Mouse (Mus musculus): ENCODE data around the gene Cdrt4. TPM values are rescaled to one million over a fixed set of nuclear protein-coding genes. Genes with fewer than 3 reads are reported as not detected.

The Cdrt4 gene
- polyA plus RNA-seq, 1 experiment from 2014 or later, result not detected

DNA sequence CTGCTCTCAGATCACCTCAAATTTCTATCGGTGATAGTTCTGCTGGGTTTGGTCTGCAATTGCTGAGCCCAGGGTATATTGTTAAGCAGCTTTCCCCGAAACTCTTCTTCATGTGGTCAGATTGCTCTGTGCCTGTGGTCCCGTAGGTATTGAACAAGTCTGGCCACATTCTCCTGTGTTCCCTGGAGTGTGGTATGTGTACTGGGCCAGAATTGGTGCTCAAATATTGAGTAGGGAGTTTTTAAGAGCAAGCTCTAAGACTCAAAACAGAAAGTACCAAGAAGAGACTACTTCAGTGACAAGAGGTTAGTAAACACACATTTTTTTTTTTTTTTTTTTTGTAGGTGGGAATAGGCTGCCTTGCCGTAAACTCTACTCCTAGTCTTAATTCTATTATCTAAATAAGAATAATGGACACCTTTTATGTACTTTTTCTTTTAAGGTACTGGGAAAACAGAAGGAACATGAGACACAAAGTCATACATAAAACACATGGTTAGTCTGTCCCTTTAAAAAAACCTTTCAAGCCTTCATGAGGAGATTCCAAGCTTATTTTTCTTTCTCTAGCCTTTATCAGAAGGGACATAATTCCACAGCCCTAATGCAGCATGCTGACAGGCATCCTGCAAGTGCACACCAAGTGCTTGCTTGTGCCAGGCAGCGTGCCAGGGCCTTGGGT, 46.2 kb downstream of the Cdrt4 start:
- peak overlapping the region; percentile 52; the same call in 1 of the 2 replicates for H3K27ac ChIP-seq (ENCODE audit: low read length)
- no peak overlapping the region for H3K4me2 ChIP-seq (ENCODE audit: low read depth, low read length)
- no peaks in the 10 kb centered on the region for H3K36me3 ChIP-seq (ENCODE audit: control insufficient read depth, insufficient read depth, low read length)
- H3K4me3 ChIP-seq (ENCODE audit: low read length), result no peak overlapping the region
- no peaks in the 10 kb centered on the region for H3K9me3 ChIP-seq (ENCODE audit: control insufficient read depth, low read length)
- 0 out of 2 replicates have a peak, but pooled peaks have one; percentile 18 for ATAC-seq
- peaks cover 29% of the 10 kb centered on the region for H3K4me1 ChIP-seq (ENCODE audit: control insufficient read depth, insufficient read depth, low read length)
- 85% methylated on average over 5 of the region's 5 CpGs for WGBS
- H3K27me3 ChIP-seq (replicated peaks; ENCODE audit: control insufficient read depth, insufficient read depth, low read length), result no peaks in the 10 kb centered on the region
- no peak overlapping the region for H3K9ac ChIP-seq (ENCODE audit: low read depth, low read length)

DNA sequence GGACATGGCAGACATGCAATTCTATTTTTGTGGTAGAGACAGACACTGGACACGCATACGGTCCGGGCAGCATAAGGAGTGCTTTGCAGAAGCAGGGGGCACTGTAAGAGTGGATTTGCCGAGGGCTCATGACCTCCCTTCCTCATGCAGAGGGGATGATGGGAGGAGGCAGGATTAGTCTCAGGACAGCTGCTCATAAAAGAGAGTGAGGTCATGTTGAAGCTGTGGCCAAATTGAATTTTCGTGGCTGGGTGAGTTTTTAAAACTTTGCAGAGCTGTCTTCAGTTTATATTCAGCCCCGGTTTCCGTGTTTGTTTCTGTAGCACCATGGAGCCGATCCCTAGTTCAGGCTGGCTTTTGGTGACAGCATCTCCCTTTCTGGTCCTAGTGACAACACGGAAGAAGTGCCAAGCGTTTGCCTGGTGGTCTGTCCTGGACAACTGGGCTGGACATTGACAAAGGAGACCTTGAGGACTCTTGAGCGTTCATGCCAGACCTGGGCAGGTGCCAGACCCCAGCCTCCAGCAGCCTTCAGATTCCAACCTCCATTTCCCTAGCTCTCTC, 46.8 kb downstream of the Cdrt4 start:
- peak; percentile 44; the same call in 1 of the 2 replicates for ATAC-seq
- Histone ChIP-seq H3K36me3 (ENCODE audit: control insufficient read depth, insufficient read depth, low read length) (no peaks in the 10 kb centered on the region), H3K9me3 (ENCODE audit: control insufficient read depth, low read length) (no peaks in the 10 kb centered on the region), H3K4me2 (ENCODE audit: low read depth, low read length) (no peak overlapping the region), H3K4me1 (ENCODE audit: control insufficient read depth, insufficient read depth, low read length) (peaks cover 29% of the 10 kb centered on the region), H3K9ac (ENCODE audit: low read depth, low read length) (0 out of 2 replicates have a peak overlapping the region, but pooled peaks have one; percentile 19), H3K27ac (ENCODE audit: low read length) (peak overlapping the region; percentile 65), H3K27me3 (replicated peaks; ENCODE audit: control insufficient read depth, insufficient read depth, low read length) (no peaks in the 10 kb centered on the region), H3K4me3 (ENCODE audit: low read length) (no peak overlapping the region)
- 47% methylated on average over 11 of the region's 11 CpGs for WGBS

DNA sequence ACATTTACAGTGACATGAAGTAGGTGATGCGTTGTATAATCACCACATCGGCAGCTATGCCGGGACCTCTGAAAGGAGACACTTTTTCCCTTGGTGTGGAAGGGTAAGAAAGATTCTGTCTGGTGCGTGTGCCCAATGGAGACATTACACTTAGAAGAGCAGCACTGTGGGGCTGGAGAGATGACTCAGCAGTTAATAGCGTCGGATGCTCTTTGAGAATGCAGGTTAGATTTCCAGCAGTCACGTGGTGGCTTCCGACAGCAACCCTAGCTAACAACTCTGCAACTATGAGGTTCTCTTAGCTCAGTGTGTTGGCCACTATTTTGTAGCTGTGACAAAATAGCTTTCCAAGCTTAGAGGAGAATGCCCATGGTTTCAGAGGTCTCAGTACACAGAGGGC, 49.1 kb downstream of the Cdrt4 start:
- H3K9me3 ChIP-seq (ENCODE audit: control insufficient read depth, low read length), result no peaks in the 10 kb centered on the region
- H3K27ac ChIP-seq (ENCODE audit: low read length), result no peak overlapping the region
- WGBS, result 92% methylated on average over 8 of the region's 8 CpGs
- no peaks in the 10 kb centered on the region for H3K27me3 ChIP-seq (replicated peaks; ENCODE audit: control insufficient read depth, insufficient read depth, low read length)
- H3K4me2 ChIP-seq (ENCODE audit: low read depth, low read length), result no peak overlapping the region
- H3K4me3 ChIP-seq (ENCODE audit: low read length), result no peak overlapping the region
- H3K9ac ChIP-seq (ENCODE audit: low read depth, low read length), result no peak overlapping the region
- ATAC-seq, result no peak
- H3K4me1 ChIP-seq (ENCODE audit: control insufficient read depth, insufficient read depth, low read length), result peaks cover 32% of the 10 kb centered on the region
- H3K36me3 ChIP-seq (ENCODE audit: control insufficient read depth, insufficient read depth, low read length), result no peaks in the 10 kb centered on the region

DNA sequence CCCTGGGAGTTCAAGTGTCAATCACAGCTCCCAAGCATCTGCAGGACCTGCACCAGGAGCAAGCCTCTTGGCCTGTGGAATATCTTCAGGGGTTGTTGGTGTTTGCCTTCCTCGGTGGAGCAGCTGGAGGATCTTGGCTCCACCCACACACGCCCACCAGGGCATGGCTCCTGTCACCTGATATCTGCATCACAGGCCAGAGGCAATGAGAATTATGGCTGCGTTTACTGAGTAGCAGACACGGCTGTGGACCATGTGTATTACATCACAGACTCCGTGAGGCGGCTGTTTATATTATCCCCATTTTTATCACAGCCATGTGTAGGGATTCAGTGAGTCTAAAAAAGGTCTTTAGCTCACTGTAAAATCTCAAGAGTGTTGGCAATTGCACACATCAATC, 53.6 kb downstream of the Cdrt4 start:
- ATAC-seq, result peak; percentile 74
- no peak overlapping the region for H3K4me2 ChIP-seq (ENCODE audit: low read depth, low read length)
- H3K27ac ChIP-seq (ENCODE audit: low read length), result no peak overlapping the region
- WGBS, result 26% methylated on average over 6 of the region's 6 CpGs
- H3K36me3 ChIP-seq (ENCODE audit: control insufficient read depth, insufficient read depth, low read length), result no peaks in the 10 kb centered on the region
- H3K9ac ChIP-seq (ENCODE audit: low read depth, low read length), result no peak overlapping the region
- no peaks in the 10 kb centered on the region for H3K27me3 ChIP-seq (replicated peaks; ENCODE audit: control insufficient read depth, insufficient read depth, low read length)
- peaks cover 8% of the 10 kb centered on the region for H3K4me1 ChIP-seq (ENCODE audit: control insufficient read depth, insufficient read depth, low read length)
- no peak overlapping the region for H3K4me3 ChIP-seq (ENCODE audit: low read length)
- no peaks in the 10 kb centered on the region for H3K9me3 ChIP-seq (ENCODE audit: control insufficient read depth, low read length)

DNA sequence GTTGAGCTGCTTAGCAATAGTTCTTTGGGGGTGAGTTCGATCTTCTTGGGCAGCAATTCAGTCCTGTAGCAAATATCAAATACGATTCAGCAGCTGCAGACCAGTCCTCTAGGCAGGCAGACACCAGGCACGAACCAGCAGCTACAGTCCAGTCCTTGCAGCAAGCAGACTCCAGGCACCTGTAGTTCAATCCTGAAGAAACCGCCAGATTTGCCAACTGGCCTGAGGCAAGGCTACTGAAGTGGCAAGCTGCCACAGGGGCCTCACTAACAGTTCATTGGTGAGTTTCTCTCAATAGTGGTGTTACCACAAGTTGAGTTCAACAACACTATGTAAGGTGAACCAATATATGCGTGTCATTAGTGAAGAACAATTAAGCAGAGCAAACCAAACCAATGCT, 56.4 kb downstream of the Cdrt4 start:
- 89% methylated on average over 5 of the region's 5 CpGs for WGBS
- Histone ChIP-seq H3K9me3 (ENCODE audit: control insufficient read depth, low read length) (no peaks in the 10 kb centered on the region), H3K4me1 (ENCODE audit: control insufficient read depth, insufficient read depth, low read length) (peaks cover 8% of the 10 kb centered on the region), H3K36me3 (ENCODE audit: control insufficient read depth, insufficient read depth, low read length) (no peaks in the 10 kb centered on the region), H3K4me3 (ENCODE audit: low read length) (no peak overlapping the region), H3K27me3 (replicated peaks; ENCODE audit: control insufficient read depth, insufficient read depth, low read length) (no peaks in the 10 kb centered on the region), H3K4me2 (ENCODE audit: low read depth, low read length) (no peak overlapping the region), H3K9ac (ENCODE audit: low read depth, low read length) (no peak overlapping the region), H3K27ac (ENCODE audit: low read length) (no peak overlapping the region)
- no peak for ATAC-seq

DNA sequence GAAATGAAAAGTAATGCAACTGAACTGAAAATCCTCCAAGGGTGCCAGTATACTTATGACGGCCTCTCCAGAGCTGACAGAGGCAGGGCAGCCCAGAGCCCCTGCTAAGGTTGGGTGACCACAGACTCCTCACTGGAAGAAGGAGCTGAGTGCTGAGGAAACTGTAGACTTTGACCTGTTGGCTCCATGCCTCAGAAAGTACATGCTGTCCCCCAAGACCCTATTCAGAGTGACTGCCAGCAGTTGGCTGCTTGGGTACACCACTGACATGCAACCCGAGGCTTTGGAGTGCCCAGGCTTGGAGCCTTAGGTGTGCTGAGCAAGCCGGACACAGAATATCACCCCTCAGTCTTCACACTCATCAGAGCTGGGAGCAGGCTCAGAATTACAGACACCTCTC, 57.0 kb downstream of the Cdrt4 start:
- Histone ChIP-seq H3K27me3 (replicated peaks; ENCODE audit: control insufficient read depth, insufficient read depth, low read length) (no peaks in the 10 kb centered on the region), H3K4me3 (ENCODE audit: low read length) (no peak overlapping the region), H3K36me3 (ENCODE audit: control insufficient read depth, insufficient read depth, low read length) (no peaks in the 10 kb centered on the region), H3K9me3 (ENCODE audit: control insufficient read depth, low read length) (no peaks in the 10 kb centered on the region), H3K4me2 (ENCODE audit: low read depth, low read length) (no peak overlapping the region), H3K27ac (ENCODE audit: low read length) (no peak overlapping the region), H3K4me1 (ENCODE audit: control insufficient read depth, insufficient read depth, low read length) (peaks cover 8% of the 10 kb centered on the region), H3K9ac (ENCODE audit: low read depth, low read length) (no peak overlapping the region)
- WGBS, result 83% methylated on average over 3 of the region's 3 CpGs
- ATAC-seq, result no peak

DNA sequence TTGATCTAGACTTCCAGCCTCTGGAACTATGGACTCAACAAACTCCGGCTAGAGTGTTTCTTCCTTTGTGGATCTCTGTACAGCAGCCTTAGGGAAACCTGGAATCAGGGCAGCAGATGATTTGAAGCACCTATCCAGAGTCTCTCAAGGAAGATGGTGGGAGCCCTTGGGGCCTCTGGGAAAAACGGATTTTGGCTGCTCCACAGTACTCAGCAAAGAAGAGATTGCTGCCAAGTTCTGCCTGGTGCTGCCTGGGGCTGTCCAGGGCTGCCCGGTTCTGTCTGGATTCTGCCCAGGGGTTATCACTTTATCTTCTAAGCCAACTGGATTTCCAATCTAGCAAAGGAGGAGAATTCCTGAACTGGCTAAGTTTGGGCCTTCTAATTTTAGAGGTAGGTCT, 58.8 kb downstream of the Cdrt4 start:
- H3K9me3 ChIP-seq (ENCODE audit: control insufficient read depth, low read length), result no peaks in the 10 kb centered on the region
- ATAC-seq, result no peak
- no peaks in the 10 kb centered on the region for H3K36me3 ChIP-seq (ENCODE audit: control insufficient read depth, insufficient read depth, low read length)
- H3K4me1 ChIP-seq (ENCODE audit: control insufficient read depth, insufficient read depth, low read length), result peaks cover 4% of the 10 kb centered on the region
- no peak overlapping the region for H3K4me2 ChIP-seq (ENCODE audit: low read depth, low read length)
- WGBS, result 50% methylated on average over 3 of the region's 3 CpGs
- H3K27ac ChIP-seq (ENCODE audit: low read length), result no peak overlapping the region
- no peaks in the 10 kb centered on the region for H3K27me3 ChIP-seq (replicated peaks; ENCODE audit: control insufficient read depth, insufficient read depth, low read length)
- H3K9ac ChIP-seq (ENCODE audit: low read depth, low read length), result no peak overlapping the region
- no peak overlapping the region for H3K4me3 ChIP-seq (ENCODE audit: low read length)

DNA sequence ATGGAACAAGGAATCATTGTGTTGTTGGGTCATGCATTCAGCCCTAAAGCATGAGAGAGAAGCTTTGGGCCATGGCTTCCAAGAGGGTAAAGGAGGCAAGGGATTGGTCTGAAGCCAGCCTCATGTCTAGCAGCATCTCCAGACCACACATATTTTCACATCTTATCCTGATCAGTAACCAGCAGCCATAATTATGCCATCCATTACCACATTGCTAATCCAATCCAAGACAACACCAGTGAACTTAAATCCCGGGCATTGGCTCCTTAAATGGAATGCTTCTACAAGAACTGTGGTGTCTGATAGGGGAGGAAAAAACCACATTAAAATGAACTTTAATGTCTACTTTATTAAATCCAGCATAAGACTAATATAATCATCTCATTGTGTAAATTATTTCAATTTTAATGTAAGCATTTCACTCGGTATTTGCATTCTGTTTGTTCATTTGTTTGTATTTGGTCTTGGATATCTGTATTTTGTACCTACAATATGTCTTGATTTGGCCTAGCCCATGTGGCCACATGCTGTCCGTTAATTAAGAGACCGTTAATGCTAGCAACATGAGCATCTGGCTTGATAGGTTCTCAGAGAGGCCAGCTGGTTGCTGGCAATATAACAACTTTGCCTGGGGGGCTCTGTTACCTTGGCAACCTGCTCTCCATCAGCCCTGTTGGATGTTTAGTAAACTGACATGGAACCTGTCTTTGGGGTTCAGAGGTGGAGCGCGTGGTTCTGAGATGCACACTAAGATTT, 66.5 kb downstream of the Cdrt4 start:
- 79% methylated on average over 6 of the region's 6 CpGs for WGBS
- Histone ChIP-seq H3K4me1 (ENCODE audit: control insufficient read depth, insufficient read depth, low read length) (no peaks in the 10 kb centered on the region; the same call in 1 of the 2 replicates), H3K9me3 (ENCODE audit: control insufficient read depth, low read length) (no peaks in the 10 kb centered on the region), H3K4me2 (ENCODE audit: low read depth, low read length) (no peak overlapping the region), H3K27me3 (replicated peaks; ENCODE audit: control insufficient read depth, insufficient read depth, low read length) (no peaks in the 10 kb centered on the region), H3K9ac (ENCODE audit: low read depth, low read length) (no peak overlapping the region), H3K4me3 (ENCODE audit: low read length) (no peak overlapping the region), H3K36me3 (ENCODE audit: control insufficient read depth, insufficient read depth, low read length) (no peaks in the 10 kb centered on the region), H3K27ac (ENCODE audit: low read length) (no peak overlapping the region)
- ATAC-seq, result no peak

DNA sequence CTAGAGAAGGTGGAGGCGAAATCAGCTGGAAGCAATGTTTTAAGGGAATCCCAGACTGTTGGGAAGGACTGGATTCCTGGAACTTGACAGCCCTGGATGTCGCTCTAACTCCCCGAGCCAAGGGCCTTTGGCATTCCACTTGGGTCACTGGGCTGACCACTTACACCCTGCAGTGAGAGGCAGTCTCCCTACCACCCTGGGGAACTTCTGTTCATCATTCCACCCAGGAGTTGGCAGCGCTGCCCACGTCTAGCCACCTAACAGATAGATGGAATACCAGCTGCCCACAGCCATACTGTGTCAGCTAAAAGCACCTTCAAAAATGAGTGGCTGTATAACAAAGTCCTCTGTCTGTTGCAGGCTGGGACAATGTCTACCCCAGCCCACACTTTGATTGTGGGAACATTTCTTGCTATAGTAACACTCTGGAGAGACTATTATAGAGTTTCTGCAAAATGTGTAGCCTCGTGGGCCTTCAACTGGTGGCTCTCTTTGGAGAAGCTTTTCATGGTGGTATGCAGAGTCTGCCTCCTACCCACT, 67.2 kb downstream of the Cdrt4 start:
- no peaks in the 10 kb centered on the region for H3K36me3 ChIP-seq (ENCODE audit: control insufficient read depth, insufficient read depth, low read length)
- H3K4me3 ChIP-seq (ENCODE audit: low read length), result no peak overlapping the region
- no peaks in the 10 kb centered on the region for H3K9me3 ChIP-seq (ENCODE audit: control insufficient read depth, low read length)
- H3K4me2 ChIP-seq (ENCODE audit: low read depth, low read length), result no peak overlapping the region
- 89% methylated on average over 6 of the region's 6 CpGs for WGBS
- no peak overlapping the region for H3K9ac ChIP-seq (ENCODE audit: low read depth, low read length)
- H3K27me3 ChIP-seq (replicated peaks; ENCODE audit: control insufficient read depth, insufficient read depth, low read length), result no peaks in the 10 kb centered on the region
- H3K27ac ChIP-seq (ENCODE audit: low read length), result no peak overlapping the region
- no peak for ATAC-seq
- H3K4me1 ChIP-seq (ENCODE audit: control insufficient read depth, insufficient read depth, low read length), result no peaks in the 10 kb centered on the region; the same call in 1 of the 2 replicates
